Mouse (Mus musculus) CD4-positive naive resting alpha-beta T cell, adult 76 days (primary cell): ENCODE data around the gene Tigd3. TPM values are rescaled to one million over a fixed set of nuclear protein-coding genes. Genes with fewer than 3 reads are reported as not detected.

Source experiments
- total RNA-seq: library from RNA; stranded (reverse); gene quantifications from one replicate; pipeline ENCODE4 v1.2.4, GENCODE M21; 2023

Gene Tigd3
- 2.3 TPM for total RNA-seq

DNA sequence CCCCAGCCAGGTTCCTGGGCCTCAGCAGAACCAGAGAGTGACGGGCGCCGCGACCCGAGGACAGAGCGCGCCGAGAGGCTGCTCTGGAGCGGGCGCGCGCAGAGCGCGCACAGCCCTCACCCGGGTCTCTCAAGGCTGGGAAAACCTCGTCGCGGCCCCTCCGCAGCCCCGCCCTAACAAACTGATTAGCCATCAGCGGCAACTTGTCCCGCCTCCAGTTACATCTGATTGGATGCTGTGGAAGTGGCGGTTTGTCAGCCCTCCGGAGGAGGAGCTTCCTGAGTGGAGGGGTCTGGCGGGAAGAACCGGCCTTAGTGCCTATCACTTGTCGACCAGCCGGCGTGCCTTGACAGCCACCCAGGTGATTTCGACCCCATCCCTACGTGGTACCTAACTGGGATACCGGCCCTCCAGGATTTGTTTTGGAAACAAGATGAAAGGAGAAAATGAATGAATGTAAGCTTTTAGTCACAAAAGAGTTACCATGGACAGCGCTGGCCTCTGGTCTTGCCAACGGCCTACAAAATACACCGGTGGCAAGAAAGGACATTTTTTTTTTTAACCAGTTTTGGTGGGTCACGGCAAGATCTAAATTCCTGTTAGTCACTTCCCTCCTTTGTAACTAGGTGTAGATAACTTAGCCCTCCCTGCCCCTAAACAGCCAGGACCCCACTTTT lies at the start of gene Tigd3:
Gene Tigd3 (minus strand): TSS at position 148 of the 677 bp plus-strand sequence.

DNA sequence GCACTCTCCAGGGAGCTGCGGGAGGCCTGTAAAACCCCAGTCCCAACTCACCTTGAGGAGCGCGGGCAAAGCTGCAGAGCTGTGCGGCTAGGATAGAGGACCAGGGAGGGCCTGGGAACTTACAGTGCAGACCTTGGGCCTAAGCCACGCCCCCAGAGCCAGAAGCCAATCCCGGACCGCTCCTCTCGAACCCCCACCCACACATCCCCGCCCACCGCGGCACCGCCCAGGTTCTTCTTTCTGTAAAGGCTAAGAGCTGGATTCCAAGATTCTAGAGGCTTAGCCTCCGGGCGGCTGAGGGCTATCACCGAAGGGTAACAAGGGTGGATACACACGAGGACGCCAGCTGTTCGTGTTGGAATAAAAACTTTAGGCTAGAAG lies 30.8 kb upstream of the Tigd3 start, which contains the start of gene Cdc42ep2:
Gene Cdc42ep2 (minus strand): TSS at position 104 of the 381 bp plus-strand sequence.

DNA sequence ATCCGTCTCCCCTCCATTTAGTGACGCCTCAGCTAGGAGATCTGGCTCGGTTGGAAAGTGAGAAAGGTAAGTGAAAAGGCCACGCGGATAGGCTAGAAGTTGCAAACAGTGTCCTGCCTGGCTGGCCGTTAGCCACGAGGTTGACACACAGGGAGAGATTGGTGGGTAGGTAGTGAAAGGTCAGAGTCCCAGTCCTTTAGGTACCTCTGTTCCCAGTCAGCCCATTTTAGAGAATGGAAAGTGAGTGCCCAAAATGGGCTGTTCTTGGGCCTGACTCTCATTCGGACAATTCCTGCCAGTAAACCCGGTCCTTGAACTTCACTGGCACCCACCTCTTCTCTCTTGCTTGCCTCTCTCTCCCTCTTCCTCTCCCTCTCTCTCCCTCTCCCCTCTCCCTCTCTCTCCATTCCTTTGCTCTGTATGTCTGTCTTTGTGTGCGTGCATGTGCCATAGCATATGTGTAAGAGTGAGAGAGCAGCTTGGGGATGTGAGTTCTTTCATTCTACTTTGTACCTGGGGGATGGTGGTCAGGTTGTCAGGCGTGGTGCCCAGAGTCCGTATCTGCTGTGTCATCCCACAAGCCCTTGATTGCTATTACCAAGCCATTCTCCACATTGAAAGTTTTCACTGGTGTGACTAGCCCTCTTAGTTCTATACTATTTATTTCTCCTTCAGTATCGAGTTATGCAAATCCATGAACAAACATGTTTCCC lies 19.2 kb upstream of the Tigd3 start, which contains the start of gene Dpf2:
Gene Dpf2 (minus strand): TSS at position 4 of the 713 bp plus-strand sequence.

DNA sequence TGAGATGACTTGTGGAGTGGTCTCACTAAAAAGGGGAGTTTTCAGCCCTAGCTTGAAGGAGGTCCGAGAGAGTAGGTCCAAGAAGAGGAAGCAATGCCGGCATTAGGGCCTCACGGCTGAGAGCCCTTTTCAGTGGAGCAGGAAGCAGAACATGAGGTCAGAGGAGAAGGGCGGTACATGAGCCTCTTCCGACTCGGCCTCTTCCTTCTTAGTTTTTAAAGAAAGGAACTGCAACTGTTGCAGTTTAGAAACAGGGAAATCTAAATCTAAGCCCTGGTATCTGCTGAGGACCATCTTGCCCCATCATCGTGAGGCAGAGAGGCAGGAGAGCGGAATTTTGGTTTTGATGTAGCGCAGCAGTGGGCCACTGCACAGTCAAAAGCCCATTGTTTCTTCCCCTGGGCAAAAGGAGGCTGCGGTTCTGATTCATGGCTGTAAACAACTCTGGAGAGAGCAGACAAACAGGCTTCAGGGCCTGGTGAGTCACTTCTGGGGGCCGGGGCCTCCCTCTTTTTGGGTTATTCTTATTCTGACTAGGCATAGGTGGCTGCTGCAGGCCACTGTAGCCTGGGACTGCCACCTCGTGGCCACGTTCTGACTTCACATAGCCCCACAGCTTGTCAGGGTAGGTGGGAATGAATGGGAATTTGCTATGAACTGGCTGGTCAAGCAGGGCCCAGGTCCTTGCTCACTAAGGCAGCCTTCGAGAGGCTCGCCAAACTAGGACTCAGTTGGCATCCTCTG lies 16.2 kb downstream of the Tigd3 start, which contains the start of gene Slc25a45:
Gene Slc25a45 (plus strand): TSS at position 191 of the 744 bp plus-strand sequence.

DNA sequence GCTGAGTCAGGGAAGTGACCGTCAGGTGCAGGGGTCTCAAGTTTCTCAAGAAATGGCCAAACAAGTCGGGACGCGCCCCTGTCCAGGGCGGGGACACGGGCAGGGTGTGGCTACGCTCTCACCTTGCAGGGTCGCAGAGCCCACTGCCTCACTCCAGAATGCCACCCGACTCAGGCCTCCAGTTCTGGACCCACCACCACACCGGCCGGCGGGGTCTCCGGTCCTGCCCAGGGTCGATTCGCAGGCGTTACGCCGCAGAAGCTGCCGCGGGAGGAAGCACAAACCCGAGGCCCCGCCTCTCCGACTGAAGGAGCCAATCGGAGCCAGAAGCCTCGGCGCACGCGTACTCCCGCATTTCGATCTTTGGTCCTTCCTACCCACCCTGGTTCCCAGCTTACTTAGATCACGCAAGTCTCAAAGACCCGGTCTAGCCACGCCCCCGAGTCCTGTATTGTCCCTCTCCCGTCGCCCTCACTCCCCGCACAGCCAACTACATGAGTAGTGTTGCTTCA lies 18.9 kb downstream of the Tigd3 start, which contains the start of gene Frmd8:
Gene Frmd8 (minus strand): TSS at position 306 of the 512 bp plus-strand sequence.

Other genes starting within 250 kb of the Tigd3 start
- 171 TPM for gene Sipa1, start 230.4 kb downstream of the Tigd3 start, total RNA-seq
- 50.6 TPM for gene Map3k11, start 205.4 kb downstream of the Tigd3 start, total RNA-seq
- gene Pcnx3, start 205.2 kb downstream of the Tigd3 start, total RNA-seq = 181 TPM
- not detected for gene Kcnk7, start 189.8 kb downstream of the Tigd3 start, total RNA-seq
- 30.5 TPM for gene Ehbp1l1, start 167.8 kb downstream of the Tigd3 start, total RNA-seq
- 18.5 TPM for gene Fam89b, start 164.5 kb downstream of the Tigd3 start, total RNA-seq
- not detected for gene Ltbp3, start 153.2 kb downstream of the Tigd3 start, total RNA-seq
- gene Scyl1, start 122.7 kb downstream of the Tigd3 start, total RNA-seq = 74.2 TPM
- 127 TPM for gene Frmd8, start 18.9 kb downstream of the Tigd3 start, total RNA-seq
- gene Slc25a45, start 16.3 kb downstream of the Tigd3 start, total RNA-seq = 27.0 TPM
- gene Dpf2, start 18.9 kb upstream of the Tigd3 start, total RNA-seq = 116 TPM
- 0.59 TPM for gene Cdc42ep2, start 30.7 kb upstream of the Tigd3 start, total RNA-seq
- gene Pola2, start 70.1 kb upstream of the Tigd3 start, total RNA-seq = 53.3 TPM
- gene Slc22a20, start 92.0 kb upstream of the Tigd3 start, total RNA-seq = not detected
- 109 TPM for gene Capn1, start 121.7 kb upstream of the Tigd3 start, total RNA-seq
- 59.7 TPM for gene Syvn1, start 152.4 kb upstream of the Tigd3 start, total RNA-seq
- gene Mrpl49, start 163.6 kb upstream of the Tigd3 start, total RNA-seq = 18.5 TPM
- gene Fau, start 163.7 kb upstream of the Tigd3 start, total RNA-seq = 3,209 TPM
- gene Znhit2, start 167.0 kb upstream of the Tigd3 start, total RNA-seq = 10.9 TPM
- 17.4 TPM for gene Tm7sf2, start 174.2 kb upstream of the Tigd3 start, total RNA-seq
- gene Vps51, start 183.1 kb upstream of the Tigd3 start, total RNA-seq = 112 TPM
- not detected for gene Tmem262, start 185.9 kb upstream of the Tigd3 start, total RNA-seq
- gene Gm28374, start 188.1 kb upstream of the Tigd3 start, total RNA-seq = not detected
- 58.2 TPM for gene Zfpl1, start 190.8 kb upstream of the Tigd3 start, total RNA-seq
- gene Cdca5, start 190.8 kb upstream of the Tigd3 start, total RNA-seq = 0.91 TPM
- not detected for gene AC131692.1, start 200.3 kb upstream of the Tigd3 start, total RNA-seq
- gene Naaladl1, start 211.6 kb upstream of the Tigd3 start, total RNA-seq = not detected
- gene Sac3d1, start 224.5 kb upstream of the Tigd3 start, total RNA-seq = 5.0 TPM
- gene Snx15, start 234.2 kb upstream of the Tigd3 start, total RNA-seq = 27.8 TPM
- gene Batf2, start 246.8 kb upstream of the Tigd3 start, total RNA-seq = 0.41 TPM
- 20.1 TPM for gene Arl2, start 247.4 kb upstream of the Tigd3 start, total RNA-seq